Mouse (Mus musculus) CH12.LX (cell line): ENCODE results near the gene Tspan17. TPM values are rescaled to one million over a fixed set of nuclear protein-coding genes. Genes with fewer than 3 reads are reported as not detected.

Experiments
- DNase-seq: peaks from one replicate; pipeline ENCODE4 v3.0.0-alpha.2; 2013; ENCODE audit errors: extremely low read depth
- H3K27ac ChIP-seq: 2 replicates; pipeline ENCODE4 v1.5.1; 2012; ENCODE audit warnings: low read depth, mild to moderate bottlenecking, control low read depth, moderate library complexity; ENCODE audit not compliant: insufficient read depth
- H3K27me3 ChIP-seq: replicated peaks from 2 replicates; pipeline ENCODE3; 2012; ENCODE audit warnings: inconsistent platforms
- H3K36me3 ChIP-seq, 2 experiments: replicated peaks in 1 of 2; 2 replicates each; pipeline versions ENCODE3 to v1.6.1; 2012; ENCODE audit warnings: inconsistent platforms in 1 of 2, low read length in 1 of 2, mild to moderate bottlenecking in 1 of 2, mixed read lengths in 1 of 2, moderate library complexity in 1 of 2; ENCODE audit not compliant: control insufficient read depth in 1 of 2, insufficient read depth in 1 of 2
- H3K4me1 ChIP-seq, 2 experiments: 2 replicates each; pipeline ENCODE4 v1.6.1; 2012; ENCODE audit warnings: inconsistent platforms in 1 of 2, moderate library complexity in 1 of 2; ENCODE audit not compliant: insufficient read depth in 2 of 2, control insufficient read depth in 1 of 2
- H3K4me2 ChIP-seq: 2 replicates; pipeline ENCODE4 v1.6.1; 2012; ENCODE audit warnings: low read depth, mild to moderate bottlenecking, control low read depth; ENCODE audit not compliant: poor library complexity, insufficient read depth, severe bottlenecking
- H3K4me3 ChIP-seq, 3 experiments: fragments of 150-350 bp in 1 of 3; sonication (generic) in 1 of 3; replicated peaks in 1 of 3; 2 replicates each; pipeline versions ENCODE3 to v1.5.1; 2011 to 2012; ENCODE audit warnings: low read depth in 2 of 3, low read length in 2 of 3, mild to moderate bottlenecking in 2 of 3, moderate library complexity in 2 of 3, control low read depth in 1 of 3, improper control_type of control experiment in 1 of 3, inconsistent platforms in 1 of 3, mixed read lengths in 1 of 3; ENCODE audit not compliant: poor library complexity in 1 of 3
- H3K79me2 ChIP-seq: replicated peaks from 2 replicates; pipeline ENCODE4 v1.6.1; 2012; ENCODE audit warnings: mild to moderate bottlenecking, moderate library complexity; ENCODE audit not compliant: control insufficient read depth, poor library complexity, insufficient read depth, severe bottlenecking; ENCODE audit errors: extremely low read depth
- H3K9ac ChIP-seq: 2 replicates; pipeline ENCODE4 v1.6.1; 2012; ENCODE audit warnings: low read depth, mild to moderate bottlenecking, control low read depth, moderate library complexity; ENCODE audit not compliant: insufficient read depth
- H3K9me3 ChIP-seq: replicated peaks from 2 replicates; pipeline ENCODE3; 2012; ENCODE audit warnings: low read length, inconsistent platforms, mixed read lengths
- KAT2A ChIP-seq: IDR thresholded peaks from 2 replicates; pipeline ENCODE4 v1.6.1; 2012; ENCODE audit warnings: low read length, improper control_type of control experiment, inconsistent platforms; ENCODE audit not compliant: insufficient replicate concordance
- MYC ChIP-seq: IDR thresholded peaks from 2 replicates; pipeline ENCODE4 v1.6.1; 2011; ENCODE audit warnings: low read depth, mild to moderate bottlenecking, improper control_type of control experiment, low read length
- RAD21 ChIP-seq: IDR thresholded peaks from 2 replicates; pipeline ENCODE4 v1.6.1; 2011; ENCODE audit warnings: low read depth, mild to moderate bottlenecking, low read length, improper control_type of control experiment, moderate library complexity
- UBTF ChIP-seq: IDR thresholded peaks from 2 replicates; pipeline ENCODE4 v1.6.1; 2012; ENCODE audit warnings: low read depth, mild to moderate bottlenecking, inconsistent platforms, low read length, improper control_type of control experiment, moderate library complexity
- USF1 ChIP-seq: IDR thresholded peaks from 2 replicates; pipeline ENCODE4 v1.6.1; 2014; ENCODE audit warnings: low read depth, mild to moderate bottlenecking, inconsistent platforms, low read length, improper control_type of control experiment
- USF2 ChIP-seq: conservative IDR thresholded peaks from 2 replicates; pipeline ENCODE4 v1.6.1; 2011; ENCODE audit warnings: low read depth, low read length, improper control_type of control experiment
- ZMIZ1 ChIP-seq: IDR thresholded peaks from 2 replicates; pipeline ENCODE4 v1.6.1; 2012; ENCODE audit warnings: low read depth, mild to moderate bottlenecking, inconsistent platforms, low read length, improper control_type of control experiment
- dilution Hi-C: fragments of 300-500 bp; cut with MboI; formaldehyde crosslinking; loops from 2 replicates; pipeline ENCODE4 v1.14.3; 2020; ENCODE audit warnings: low sequenced_read_pairs; ENCODE audit not compliant: extremely low pct_unique_long_range_greater_than_20kb, extremely low pct_ligation_motif_present
- in situ Hi-C: fragments of 300-500 bp; cut with MboI; formaldehyde crosslinking; loops from 3 replicates; pipeline ENCODE4 v1.14.3; 2019; ENCODE audit warnings: low sequenced_read_pairs, low pct_ligation_motif_present, low pct_unique_long_range_greater_than_20kb, mixed read lengths
- polyA plus RNA-seq: library from polyadenylated mRNA; unstranded; fragments of >175 nt; gene quantifications from 2 replicates; pipeline ENCODE4 v1.2.1, GENCODE M21; 2012; ENCODE audit warnings: low read depth; ENCODE audit not compliant: insufficient read length
- total RNA-seq, 2 experiments: library from RNA; depleted of rRNA; stranded (reverse); fragments of 300-350 nt in 1 of 2; fragments of >200 nt in 1 of 2; gene quantifications; 2 replicates each; pipeline ENCODE4 v1.2.3; 2012 to 2014

Tspan17 gene
- total and polyA plus RNA-seq, 3 experiments, result 0.61 to 0.68 TPM; not detected in 1

DNA sequence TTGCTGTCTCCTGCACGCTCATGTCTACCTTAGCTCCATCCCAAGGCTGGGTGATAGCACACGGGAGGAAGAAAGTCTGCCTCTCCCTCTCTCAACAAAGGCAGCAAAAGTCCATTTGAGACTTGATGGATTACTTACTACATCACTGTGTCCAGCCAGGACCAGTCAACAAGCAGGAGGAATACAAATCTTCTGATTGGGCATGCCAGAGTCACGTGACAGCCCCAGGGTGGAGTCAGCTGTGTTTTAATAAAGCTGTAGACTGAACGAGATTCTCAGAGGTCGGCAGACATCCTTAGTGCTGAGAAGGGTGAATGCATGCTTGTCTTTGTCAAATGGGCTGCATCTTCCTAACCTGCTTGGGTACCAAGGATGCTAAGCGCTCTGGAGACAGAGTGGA lies 50.0 kb downstream of the Tspan17 start:
- H3K79me2 ChIP-seq, result no peaks in the 10 kb centered on the region
- no peaks in the 10 kb centered on the region for H3K4me1 ChIP-seq
- no peaks in the 10 kb centered on the region for H3K36me3 ChIP-seq
- no peak overlapping the region for H3K4me3 ChIP-seq
- H3K4me2 ChIP-seq, result peak overlapping the region; percentile 39; the same call in 1 of the 2 replicates
- dilution Hi-C loops, result no loop called here
- peaks cover 72% of the 10 kb centered on the region for H3K27me3 ChIP-seq
- DNase-seq, result no peak
- H3K27ac ChIP-seq, result no peak overlapping the region
- in situ Hi-C loops, result no loop called here
- peaks cover 21% of the 10 kb centered on the region for H3K9me3 ChIP-seq
- H3K9ac ChIP-seq, result no peak overlapping the region
- TF ChIP-seq USF1 (peak; percentile 55), MYC (no peak), USF2 (peak; percentile 63)

DNA sequence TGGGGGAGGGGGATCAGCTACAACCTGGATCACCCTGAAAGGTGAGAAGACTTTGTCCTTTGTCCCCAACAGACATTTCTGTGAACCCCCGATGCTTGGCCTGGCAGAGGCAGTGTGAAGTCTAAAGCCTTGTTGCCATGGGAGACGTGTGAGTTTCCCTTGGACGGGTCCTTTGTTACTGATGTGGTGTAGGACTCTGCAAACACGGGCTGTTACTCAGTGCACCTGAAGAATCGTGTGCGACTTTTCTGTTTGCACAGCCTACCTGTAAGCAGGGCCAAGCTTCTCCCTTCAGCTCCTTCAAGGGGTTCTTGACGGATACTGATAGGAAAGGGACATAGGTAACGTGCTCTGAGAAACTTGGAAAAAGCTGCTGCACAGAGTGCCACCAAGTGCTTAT lies 55.4 kb downstream of the Tspan17 start:
- no peak overlapping the region for H3K9ac ChIP-seq
- H3K36me3 ChIP-seq, result no peaks in the 10 kb centered on the region
- H3K4me3 ChIP-seq, result no peak overlapping the region
- peaks cover 21% of the 10 kb centered on the region for H3K9me3 ChIP-seq
- H3K4me2 ChIP-seq, result no peak overlapping the region
- no peak for DNase-seq
- no peaks in the 10 kb centered on the region for H3K79me2 ChIP-seq
- no peaks in the 10 kb centered on the region for H3K4me1 ChIP-seq
- H3K27ac ChIP-seq, result no peak overlapping the region
- dilution Hi-C loops, result no loop called here
- TF ChIP-seq UBTF, result no peak
- no peak for TF ChIP-seq KAT2A
- TF ChIP-seq ZMIZ1, result no peak
- no peak for TF ChIP-seq RAD21
- TF ChIP-seq, all 38 proteins: peak for 0
- peaks cover 70% of the 10 kb centered on the region for H3K27me3 ChIP-seq
- in situ Hi-C loops, result no loop called here

Other genes with a start within 250 kb of the Tspan17 start
- gene 4833439L19Rik, start 223.9 kb upstream of the Tspan17 start, total RNA-seq (2012; rRNA removed), result 25.0 and 26.4 TPM in 2 replicates
- gene 4833439L19Rik, start 223.9 kb upstream of the Tspan17 start, total RNA-seq (2014; rRNA removed), result 23.1 and 23.5 TPM in 2 replicates
- gene 4833439L19Rik, start 223.9 kb upstream of the Tspan17 start, polyA plus RNA-seq, result 23.0 and 23.5 TPM in 2 replicates
- gene Arl10, start 214.4 kb upstream of the Tspan17 start, total RNA-seq (2012; rRNA removed), result 14.6 and 17.4 TPM in 2 replicates
- gene Arl10, start 214.4 kb upstream of the Tspan17 start, total RNA-seq (2014; rRNA removed), result 1.7 TPM in 2 replicates
- gene Arl10, start 214.4 kb upstream of the Tspan17 start, polyA plus RNA-seq, result 2.5 and 2.9 TPM in 2 replicates
- gene Nop16, start 199.3 kb upstream of the Tspan17 start, total RNA-seq (2012; rRNA removed), result 100 and 137 TPM in 2 replicates
- 127 and 132 TPM in 2 replicates for gene Nop16, start 199.3 kb upstream of the Tspan17 start, total RNA-seq (2014; rRNA removed)
- gene Nop16, start 199.3 kb upstream of the Tspan17 start, polyA plus RNA-seq, result 187 and 197 TPM in 2 replicates
- 75.7 and 86.0 TPM in 2 replicates for gene Higd2a, start 199.2 kb upstream of the Tspan17 start, total RNA-seq (2012; rRNA removed)
- 44.2 and 51.6 TPM in 2 replicates for gene Higd2a, start 199.2 kb upstream of the Tspan17 start, total RNA-seq (2014; rRNA removed)
- 89.8 and 106 TPM in 2 replicates for gene Higd2a, start 199.2 kb upstream of the Tspan17 start, polyA plus RNA-seq
- gene Cltb, start 178.0 kb upstream of the Tspan17 start, total RNA-seq (2012; rRNA removed), result 17.9 and 18.9 TPM in 2 replicates
- 9.2 and 10.2 TPM in 2 replicates for gene Cltb, start 178.0 kb upstream of the Tspan17 start, total RNA-seq (2014; rRNA removed)
- 19.5 and 27.2 TPM in 2 replicates for gene Cltb, start 178.0 kb upstream of the Tspan17 start, polyA plus RNA-seq
- gene Faf2, start 167.6 kb upstream of the Tspan17 start, total RNA-seq (2012; rRNA removed), result 39.6 and 40.8 TPM in 2 replicates
- gene Faf2, start 167.6 kb upstream of the Tspan17 start, total RNA-seq (2014; rRNA removed), result 43.7 and 50.5 TPM in 2 replicates
- gene Faf2, start 167.6 kb upstream of the Tspan17 start, polyA plus RNA-seq, result 51.7 and 56.6 TPM in 2 replicates
- gene Rnf44, start 95.5 kb upstream of the Tspan17 start, total RNA-seq (2012; rRNA removed), result 12.3 TPM in 2 replicates
- 5.6 and 6.7 TPM in 2 replicates for gene Rnf44, start 95.5 kb upstream of the Tspan17 start, total RNA-seq (2014; rRNA removed)
- gene Rnf44, start 95.5 kb upstream of the Tspan17 start, polyA plus RNA-seq, result 32.5 and 38.1 TPM in 2 replicates
- not detected in 2 replicates for gene Cdhr2, start 87.9 kb upstream of the Tspan17 start, total RNA-seq (2012; rRNA removed)
- not detected in 2 replicates for gene Cdhr2, start 87.9 kb upstream of the Tspan17 start, total RNA-seq (2014; rRNA removed)
- not detected in 2 replicates for gene Cdhr2, start 87.9 kb upstream of the Tspan17 start, polyA plus RNA-seq
- gene Gprin1, start 39.5 kb upstream of the Tspan17 start, total RNA-seq (2012; rRNA removed), result not detected in 2 replicates
- not detected in 2 replicates for gene Gprin1, start 39.5 kb upstream of the Tspan17 start, total RNA-seq (2014; rRNA removed)
- gene Gprin1, start 39.5 kb upstream of the Tspan17 start, polyA plus RNA-seq, result not detected in 2 replicates
- not detected in 2 replicates for gene Sncb, start 22.8 kb upstream of the Tspan17 start, total RNA-seq (2012; rRNA removed)
- not detected in 2 replicates for gene Sncb, start 22.8 kb upstream of the Tspan17 start, total RNA-seq (2014; rRNA removed)
- gene Sncb, start 22.8 kb upstream of the Tspan17 start, polyA plus RNA-seq, result not detected in 2 replicates
- gene Eif4e1b, start 5.4 kb upstream of the Tspan17 start, total RNA-seq (2012; rRNA removed), result not detected in 2 replicates
- gene Eif4e1b, start 5.4 kb upstream of the Tspan17 start, total RNA-seq (2014; rRNA removed), result not detected in 2 replicates
- not detected in 2 replicates for gene Eif4e1b, start 5.4 kb upstream of the Tspan17 start, polyA plus RNA-seq
- 0.17 TPM in 1 of 2 replicates, not detected in the other for gene Unc5a, start 160.0 kb downstream of the Tspan17 start, total RNA-seq (2012; rRNA removed)
- gene Unc5a, start 160.0 kb downstream of the Tspan17 start, total RNA-seq (2014; rRNA removed), result not detected in 2 replicates
- not detected in 2 replicates for gene Unc5a, start 160.0 kb downstream of the Tspan17 start, polyA plus RNA-seq
- gene Hk3, start 232.0 kb downstream of the Tspan17 start, total RNA-seq (2012; rRNA removed), result 0.04 TPM in 2 replicates
- gene Hk3, start 232.0 kb downstream of the Tspan17 start, total RNA-seq (2014; rRNA removed), result not detected in 2 replicates
- gene Hk3, start 232.0 kb downstream of the Tspan17 start, polyA plus RNA-seq, result 0.10 TPM in 1 of 2 replicates, not detected in the other